Mouse (Mus musculus): Measurements from ENCODE around the gene Pirb. TPM values are rescaled to one million over a fixed set of nuclear protein-coding genes. Genes with fewer than 3 reads are reported as not detected.
"Not testable (repeated sequence)": the region's sequence is repeated elsewhere in the genome, so short reads cannot be mapped to it uniquely, and the experiment has no call there.

Pirb gene
- polyA plus RNA-seq, 1 experiment from 2014 or later: 1.3 TPM

DNA sequence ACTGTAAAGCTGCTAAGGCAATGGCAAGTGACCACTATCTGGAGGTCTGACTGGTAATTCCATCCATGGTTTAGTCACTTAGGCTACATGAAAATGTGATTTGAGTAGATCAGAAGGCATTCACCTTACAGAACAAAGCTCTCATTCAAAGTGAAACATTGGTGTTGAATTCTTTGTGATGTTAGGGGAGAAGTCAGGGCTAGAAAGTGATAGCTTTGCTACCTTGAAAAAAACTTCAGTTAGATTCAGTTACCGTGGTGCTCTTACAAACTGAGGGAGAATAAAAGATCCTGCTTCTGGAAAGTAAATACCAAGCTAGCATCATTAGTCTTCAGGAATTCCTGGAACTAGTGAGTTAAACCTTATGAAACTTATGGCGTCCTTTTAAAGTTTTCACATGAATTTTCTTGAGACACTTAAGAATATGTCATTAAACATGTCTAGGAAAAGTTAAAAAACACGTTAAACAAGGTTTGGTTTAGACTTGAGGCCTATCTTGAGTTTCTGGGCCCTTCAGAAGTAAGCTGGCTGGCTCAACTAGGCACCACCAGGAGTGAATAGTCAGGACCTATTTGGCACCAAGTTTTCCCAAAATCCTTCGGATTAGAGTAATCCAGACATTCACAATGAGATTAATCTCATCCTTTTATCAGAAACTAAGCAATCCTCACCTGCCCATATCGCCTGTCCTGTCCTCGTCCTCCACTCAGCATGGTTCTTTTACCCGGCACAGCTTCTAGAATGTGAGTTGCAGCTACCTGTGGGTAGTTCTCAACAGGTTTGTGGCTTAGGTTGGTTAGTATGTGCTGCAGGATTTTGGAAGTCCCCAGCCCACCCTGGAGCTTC is 12.4 kb downstream of the Pirb start:
- DNase-seq (ENCODE audit: low spot score): no peak
- Histone ChIP-seq H3K27ac (no peak overlapping the region), H3K9ac (ENCODE audit: low read depth, low read length) (no peak overlapping the region), H3K27me3 (ENCODE audit: insufficient read depth, low read length) (no peaks in the 10 kb centered on the region), H3K36me3 (ENCODE audit: insufficient read depth, low read length) (peaks cover 14% of the 10 kb centered on the region; the same call in 1 of the 2 replicates), H3K4me1 (replicated peaks; ENCODE audit: insufficient read depth, low read length) (peaks cover 11% of the 10 kb centered on the region; the same call in 1 of the 2 replicates), H3K9me3 (replicated peaks; ENCODE audit: low read length) (no peaks in the 10 kb centered on the region), H3K4me3 (replicated peaks; ENCODE audit: low read depth, low read length) (no peak overlapping the region), H3K4me2 (ENCODE audit: low read length) (no peak overlapping the region)
- 48% methylated on average over 7 of the region's 7 CpGs for WGBS
- ATAC-seq (replicated peaks; ENCODE audit: low FRiP score, low read depth): no peak
- no peak for TF ChIP-seq CTCF (IDR thresholded peaks at IDR 0.05; ENCODE audit: low read depth)

DNA sequence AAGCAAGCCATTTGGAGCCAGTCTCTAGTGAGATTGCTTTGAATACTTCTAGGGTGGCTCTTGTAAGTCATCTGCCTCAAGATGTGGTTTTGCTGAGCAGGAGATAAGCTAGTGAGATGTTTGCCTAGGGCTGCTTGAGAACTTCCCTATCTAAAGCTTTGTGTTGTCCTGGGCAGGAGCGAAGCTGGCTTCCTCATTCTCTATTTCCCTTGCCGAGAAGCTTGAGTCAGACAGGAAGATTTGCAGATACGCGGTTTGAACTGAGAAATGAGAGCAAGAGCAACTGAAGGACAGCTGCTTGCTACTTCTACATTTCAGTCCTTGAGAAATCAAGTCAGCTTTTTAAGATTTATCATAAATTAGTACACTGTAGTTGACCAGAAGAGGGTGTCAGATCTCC is 13.2 kb downstream of the Pirb start:
- peaks cover 14% of the 10 kb centered on the region; the same call in 1 of the 2 replicates for H3K36me3 ChIP-seq (ENCODE audit: insufficient read depth, low read length)
- WGBS: 68% methylated on average over 4 of the region's 4 CpGs
- no peak overlapping the region for H3K27ac ChIP-seq
- H3K9me3 ChIP-seq (replicated peaks; ENCODE audit: low read length): no peaks in the 10 kb centered on the region
- no peak overlapping the region for H3K9ac ChIP-seq (ENCODE audit: low read depth, low read length)
- DNase-seq (ENCODE audit: low spot score) (peak; percentile 6), ATAC-seq (replicated peaks; ENCODE audit: low FRiP score, low read depth) (no peak)
- H3K4me1 ChIP-seq (replicated peaks; ENCODE audit: insufficient read depth, low read length): peaks cover 11% of the 10 kb centered on the region; the same call in 1 of the 2 replicates
- H3K4me2 ChIP-seq (ENCODE audit: low read length): no peak overlapping the region
- no peaks in the 10 kb centered on the region for H3K27me3 ChIP-seq (ENCODE audit: insufficient read depth, low read length)
- no peak overlapping the region for H3K4me3 ChIP-seq (replicated peaks; ENCODE audit: low read depth, low read length)
- TF ChIP-seq CTCF (IDR thresholded peaks at IDR 0.05; ENCODE audit: low read depth): no peak

DNA sequence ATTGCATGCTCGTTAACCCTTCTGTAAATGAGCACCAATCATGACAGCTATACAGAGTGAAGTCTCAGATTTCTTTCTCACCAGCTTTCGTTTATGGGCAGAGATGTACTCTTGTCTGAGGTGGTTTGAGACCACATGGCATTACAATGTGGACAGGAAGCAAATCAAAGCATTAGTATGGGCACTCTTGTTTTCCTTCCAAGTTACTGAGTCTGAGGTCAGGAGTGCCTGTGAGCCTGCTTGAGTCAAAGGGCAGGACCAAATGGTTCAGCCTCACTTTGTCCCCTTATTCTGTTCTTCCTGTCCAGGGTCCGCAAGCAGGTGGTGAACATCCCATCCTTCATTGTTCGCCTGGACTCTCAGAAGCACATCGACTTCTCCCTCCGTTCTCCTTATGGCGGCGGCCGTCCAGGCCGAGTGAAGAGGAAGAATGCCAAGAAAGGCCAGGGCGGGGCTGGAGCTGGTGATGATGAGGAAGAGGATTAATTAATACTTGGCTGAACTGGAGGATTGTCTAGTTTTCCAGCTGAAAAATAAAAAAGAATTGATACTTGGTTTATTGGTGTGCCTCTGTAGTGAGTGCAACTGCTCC is 13.8 kb downstream of the Pirb start:
- Histone ChIP-seq H3K4me3 (replicated peaks; ENCODE audit: low read depth, low read length) (peak overlapping the region; percentile 68; the same call in 1 of the 2 replicates), H3K9me3 (replicated peaks; ENCODE audit: low read length) (no peaks in the 10 kb centered on the region), H3K27ac (0 out of 2 replicates have a peak overlapping the region, but pooled peaks have one; percentile 48), H3K4me1 (replicated peaks; ENCODE audit: insufficient read depth, low read length) (peaks cover 11% of the 10 kb centered on the region; the same call in 1 of the 2 replicates), H3K4me2 (ENCODE audit: low read length) (peak overlapping the region; percentile 59), H3K9ac (ENCODE audit: low read depth, low read length) (peak overlapping the region; percentile 76; the same call in 1 of the 2 replicates), H3K36me3 (ENCODE audit: insufficient read depth, low read length) (peaks cover 14% of the 10 kb centered on the region), H3K27me3 (ENCODE audit: insufficient read depth, low read length) (no peaks in the 10 kb centered on the region)
- WGBS: 45% methylated on average over 11 of the region's 11 CpGs
- ATAC-seq (replicated peaks; ENCODE audit: low FRiP score, low read depth): no peak
- peak; percentile 4 for DNase-seq (ENCODE audit: low spot score)
- no peak for TF ChIP-seq CTCF (IDR thresholded peaks at IDR 0.05; ENCODE audit: low read depth)

DNA sequence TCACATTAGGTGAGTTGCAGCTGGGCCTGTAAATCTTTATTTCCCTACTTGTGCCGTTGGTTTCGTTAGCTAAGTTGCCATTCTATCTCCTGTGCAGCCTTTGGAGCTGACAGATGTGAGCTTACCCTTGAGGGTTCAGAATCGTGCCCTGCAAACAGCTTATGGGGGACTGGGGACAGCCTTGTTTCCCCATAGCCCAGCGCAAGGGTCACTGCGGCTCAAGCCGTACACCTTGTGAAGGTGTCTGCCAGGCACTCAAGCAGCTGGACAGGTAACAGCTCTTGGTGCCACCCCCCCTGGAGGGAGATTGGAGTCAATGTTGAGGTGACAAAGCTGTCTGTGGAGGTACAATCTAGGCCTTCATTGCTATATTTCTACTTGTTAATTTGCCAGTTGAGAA is 14.3 kb downstream of the Pirb start:
- DNase-seq (ENCODE audit: low spot score) (no peak), ATAC-seq (replicated peaks; ENCODE audit: low FRiP score, low read depth) (no peak)
- Histone ChIP-seq H3K9me3 (replicated peaks; ENCODE audit: low read length) (no peaks in the 10 kb centered on the region), H3K4me2 (ENCODE audit: low read length) (peak overlapping the region; percentile 59), H3K27me3 (ENCODE audit: insufficient read depth, low read length) (no peaks in the 10 kb centered on the region), H3K36me3 (ENCODE audit: insufficient read depth, low read length) (peaks cover 16% of the 10 kb centered on the region), H3K27ac (peak overlapping the region; percentile 48; the same call in 1 of the 2 replicates), H3K4me3 (replicated peaks; ENCODE audit: low read depth, low read length) (peak overlapping the region; percentile 68), H3K9ac (ENCODE audit: low read depth, low read length) (peak overlapping the region; percentile 76), H3K4me1 (replicated peaks; ENCODE audit: insufficient read depth, low read length) (peaks cover 11% of the 10 kb centered on the region; the same call in 1 of the 2 replicates)
- TF ChIP-seq CTCF (IDR thresholded peaks at IDR 0.05; ENCODE audit: low read depth): no peak
- WGBS: 18% methylated on average over 6 of the region's 6 CpGs

DNA sequence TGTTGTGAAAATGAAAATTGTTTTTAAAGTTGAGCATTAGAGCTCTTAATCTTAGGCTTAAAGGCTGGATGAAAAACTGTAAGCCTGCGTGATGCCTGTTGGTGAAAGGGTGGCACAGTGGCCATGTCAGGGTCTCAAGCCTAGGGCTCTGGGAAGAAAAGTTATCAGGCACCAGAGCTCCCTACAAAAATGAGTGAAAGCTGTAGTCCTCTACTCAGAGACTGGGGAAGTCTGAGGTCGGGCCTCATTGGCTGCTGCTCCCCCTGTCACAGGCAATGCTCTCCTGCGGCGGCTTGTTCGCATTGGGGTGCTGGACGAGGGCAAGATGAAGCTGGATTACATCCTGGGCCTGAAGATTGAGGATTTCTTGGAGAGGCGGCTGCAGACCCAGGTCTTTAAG is 14.7 kb downstream of the Pirb start:
- WGBS: under 1% methylated on average over 6 of the region's 7 CpGs
- ATAC-seq (replicated peaks; ENCODE audit: low FRiP score, low read depth): not testable (repeated sequence)
- DNase-seq (ENCODE audit: low spot score): peak; percentile 30

DNA sequence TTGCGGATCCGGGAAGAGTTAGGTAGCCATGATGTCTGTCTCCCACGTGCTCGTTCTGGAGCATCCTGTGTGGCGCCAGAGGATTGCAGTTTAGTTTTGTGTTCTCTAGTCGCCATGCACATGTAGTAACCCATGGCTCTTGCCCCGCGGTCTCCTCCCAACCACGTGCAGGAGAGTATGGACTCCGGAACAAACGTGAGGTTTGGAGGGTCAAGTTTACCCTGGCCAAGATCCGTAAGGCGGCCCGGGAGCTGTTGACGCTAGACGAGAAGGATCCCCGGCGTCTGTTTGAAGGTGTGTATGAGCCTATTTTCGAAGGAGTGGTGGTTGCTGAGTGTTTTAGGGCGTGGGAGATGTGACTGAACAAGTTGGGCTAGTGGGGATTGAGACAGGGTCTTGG is 15.7 kb downstream of the Pirb start:
- H3K9ac ChIP-seq (ENCODE audit: low read depth, low read length): peak overlapping the region; percentile 76
- peaks cover 11% of the 10 kb centered on the region; the same call in 1 of the 2 replicates for H3K4me1 ChIP-seq (replicated peaks; ENCODE audit: insufficient read depth, low read length)
- DNase-seq (ENCODE audit: low spot score): no peak
- under 1% methylated on average over 20 of the region's 20 CpGs for WGBS
- peak overlapping the region; percentile 59 for H3K4me2 ChIP-seq (ENCODE audit: low read length)
- peaks cover 23% of the 10 kb centered on the region for H3K36me3 ChIP-seq (ENCODE audit: insufficient read depth, low read length)
- peak; percentile 47 for ATAC-seq (replicated peaks; ENCODE audit: low FRiP score, low read depth)
- no peaks in the 10 kb centered on the region for H3K27me3 ChIP-seq (ENCODE audit: insufficient read depth, low read length)
- H3K9me3 ChIP-seq (replicated peaks; ENCODE audit: low read length): no peaks in the 10 kb centered on the region
- no peak for TF ChIP-seq CTCF (IDR thresholded peaks at IDR 0.05; ENCODE audit: low read depth)
- peak overlapping the region; percentile 94 for H3K27ac ChIP-seq
- peak overlapping the region; percentile 68 for H3K4me3 ChIP-seq (replicated peaks; ENCODE audit: low read depth, low read length)

More for the DNA sequence above, 14.7 kb downstream of the Pirb start:
- Histone ChIP-seq H3K36me3 (ENCODE audit: insufficient read depth, low read length) (peaks cover 18% of the 10 kb centered on the region), H3K4me1 (replicated peaks; ENCODE audit: insufficient read depth, low read length) (peaks cover 11% of the 10 kb centered on the region; the same call in 1 of the 2 replicates), H3K4me3 (replicated peaks; ENCODE audit: low read depth, low read length) (peak overlapping the region; percentile 68), H3K4me2 (ENCODE audit: low read length) (peak overlapping the region; percentile 59), H3K9ac (ENCODE audit: low read depth, low read length) (peak overlapping the region; percentile 76)
- not testable (repeated sequence) for H3K27ac ChIP-seq; H3K9me3 ChIP-seq (replicated peaks; ENCODE audit: low read length); H3K27me3 ChIP-seq (ENCODE audit: insufficient read depth, low read length)
